Mouse (Mus musculus) heart, embryonic 12.5 days (tissue): ENCODE data around the gene Gm4756. TPM values are rescaled to one million over a fixed set of nuclear protein-coding genes. Genes with fewer than 3 reads are reported as not detected.
"Not testable (repeated sequence)": the region's sequence is repeated elsewhere in the genome, so short reads cannot be mapped to it uniquely, and the experiment has no call there.

Source experiments
- ATAC-seq: fragments of 200-750 bp; cut with Nextera tagmentation; 2 replicates; pipeline ENCODE4 v1.8.0; 2017; ENCODE audit warnings: moderate TSS enrichment, moderate library complexity; ENCODE audit not compliant: insufficient number of reproducible peaks, low FRiP score
- H3K27ac ChIP-seq: fragments of 300-500 bp; sonication (generic); 2 replicates; pipeline ENCODE4 v1.5.1; 2016; ENCODE audit warnings: mild to moderate bottlenecking, moderate library complexity; ENCODE audit not compliant: poor library complexity, severe bottlenecking
- H3K27me3 ChIP-seq: fragments of 300-500 bp; sonication (generic); replicated peaks from 2 replicates; pipeline ENCODE4 v1.6.1; 2016; ENCODE audit warnings: mild to moderate bottlenecking, moderate library complexity
- H3K36me3 ChIP-seq: fragments of 300-500 bp; sonication (generic); 2 replicates; pipeline ENCODE4 v1.6.1; 2016; ENCODE audit warnings: mild to moderate bottlenecking, moderate library complexity
- H3K4me1 ChIP-seq: fragments of 300-500 bp; sonication (generic); replicated peaks from 2 replicates; pipeline ENCODE4 v1.6.1; 2016; ENCODE audit warnings: mild to moderate bottlenecking
- H3K4me2 ChIP-seq: fragments of 300-500 bp; sonication (generic); 2 replicates; pipeline ENCODE4 v1.6.1; 2016; ENCODE audit warnings: mild to moderate bottlenecking, moderate library complexity
- H3K4me3 ChIP-seq: fragments of 300-500 bp; sonication (generic); 2 replicates; pipeline ENCODE4 v1.5.1; 2016; ENCODE audit warnings: mild to moderate bottlenecking
- H3K9ac ChIP-seq: fragments of 300-500 bp; sonication (generic); 2 replicates; pipeline ENCODE4 v1.6.1; 2016; ENCODE audit warnings: mild to moderate bottlenecking, moderate library complexity
- H3K9me3 ChIP-seq: fragments of 300-500 bp; sonication (generic); replicated peaks from 2 replicates; pipeline ENCODE4 v1.6.1; 2016; ENCODE audit warnings: mild to moderate bottlenecking, moderate library complexity
- WGBS: fragments of 180-500 bp; shearing (Covaris S2); methylation state at CpG from one replicate; pipeline ENCODE4 v1.1.7; 2016; 5-methylcytosine and 5-hydroxymethylcytosine counted together
- polyA plus RNA-seq: library from polyadenylated mRNA; unstranded; fragments of >200 nt; fragmentation: Nextera tagmentation; extraction: Ambion mirVana; gene quantifications from 2 replicates; pipeline ENCODE4 v1.2.1, GENCODE M21; 2016

Gm4756 gene
- polyA plus RNA-seq = not detected in 2 replicates

- 78% methylated on average over 11 of the region's 11 CpGs for WGBS
- no peak within 1 kb of the TSS for H3K9ac ChIP-seq
- no peak within 1 kb of the TSS for H3K4me2 ChIP-seq
- no peak within 1 kb of the TSS for H3K4me3 ChIP-seq
- H3K36me3 ChIP-seq = peaks cover 29% of the 10 kb centered on the region
- H3K4me1 ChIP-seq = no peaks in the 10 kb centered on the region
- no peak for ATAC-seq
- H3K27me3 ChIP-seq = no peaks in the 10 kb centered on the region
- H3K9me3 ChIP-seq = no peaks in the 10 kb centered on the region
- H3K27ac ChIP-seq = no peak within 1 kb of the TSS
These were observed at the start of gene Gm4756 for GRCm38 (mm10) chr12:72649611-72650330. Gene Gm4756, minus strand, starts transcription at chr12:72649661.

DNA sequence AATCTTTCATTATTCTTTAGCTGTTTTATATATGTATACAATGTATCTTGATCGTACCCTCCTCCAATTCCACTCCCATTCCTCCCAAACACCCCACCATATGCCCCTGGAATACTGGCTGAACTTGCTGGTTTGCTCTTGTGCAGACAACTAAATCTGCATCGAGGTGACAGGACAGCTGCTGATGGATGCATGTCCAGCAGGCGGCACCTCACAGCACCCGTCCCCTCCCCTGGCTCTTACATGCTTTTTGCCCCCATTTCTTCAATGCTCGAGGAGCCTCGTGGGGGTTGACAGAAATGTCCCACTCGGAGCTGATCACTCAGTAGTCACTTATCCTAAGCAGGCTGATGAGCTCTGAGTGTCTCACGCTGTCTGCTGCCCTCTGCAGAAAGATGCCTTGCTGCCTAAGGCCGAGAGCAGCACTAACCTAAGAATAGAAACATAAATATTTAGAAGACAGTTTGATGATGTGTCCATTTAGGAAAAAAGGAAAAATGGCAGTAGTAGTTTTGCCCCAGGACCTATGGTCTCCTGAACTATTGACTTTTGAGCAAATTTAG, 45.5 kb upstream of the Gm4756 start:
- peak overlapping the region; percentile 34 for H3K4me2 ChIP-seq
- no peaks in the 10 kb centered on the region for H3K9me3 ChIP-seq
- no peak overlapping the region for H3K27ac ChIP-seq
- WGBS = 29% methylated on average over 9 of the region's 9 CpGs
- no peak overlapping the region for H3K4me3 ChIP-seq
- 0 out of 2 replicates have a peak, but pooled peaks cover 3% of the 10 kb centered on the region for H3K4me1 ChIP-seq
- H3K9ac ChIP-seq = no peak overlapping the region
- no peaks in the 10 kb centered on the region for H3K36me3 ChIP-seq
- no peak for ATAC-seq
- no peaks in the 10 kb centered on the region for H3K27me3 ChIP-seq

DNA sequence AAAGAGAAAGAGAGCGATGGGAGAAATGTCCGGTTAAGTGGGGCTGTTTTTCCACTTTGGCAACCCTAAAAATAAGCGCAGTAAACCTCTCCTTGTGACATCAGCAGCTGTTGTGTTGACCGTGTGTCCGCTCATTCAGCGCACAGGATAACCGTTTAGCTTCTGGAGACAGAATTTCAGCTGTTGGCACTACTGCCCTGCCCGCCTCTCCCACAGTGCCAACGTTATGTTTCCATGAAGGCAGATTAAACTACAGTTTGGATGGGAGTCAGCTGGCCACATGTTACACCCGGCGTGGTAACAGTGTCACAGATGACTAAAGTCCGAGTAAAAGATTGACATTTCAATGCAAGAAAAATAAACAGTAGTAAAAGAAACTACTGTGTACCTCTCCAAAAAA, 45.0 kb upstream of the Gm4756 start:
- Histone ChIP-seq H3K9ac (no peak overlapping the region), H3K27me3 (no peaks in the 10 kb centered on the region), H3K9me3 (no peaks in the 10 kb centered on the region), H3K4me2 (no peak overlapping the region), H3K36me3 (no peaks in the 10 kb centered on the region), H3K4me3 (no peak overlapping the region), H3K4me1 (0 out of 2 replicates have a peak, but pooled peaks cover 3% of the 10 kb centered on the region), H3K27ac (no peak overlapping the region)
- ATAC-seq = no peak
- 68% methylated on average over 12 of the region's 12 CpGs for WGBS

- H3K4me3 ChIP-seq = no peak overlapping the region
- 40% methylated on average over 6 of the region's 6 CpGs for WGBS
These were observed 44.4 kb upstream of the Gm4756 start for GRCm38 (mm10) chr12:72693895-72694294.

DNA sequence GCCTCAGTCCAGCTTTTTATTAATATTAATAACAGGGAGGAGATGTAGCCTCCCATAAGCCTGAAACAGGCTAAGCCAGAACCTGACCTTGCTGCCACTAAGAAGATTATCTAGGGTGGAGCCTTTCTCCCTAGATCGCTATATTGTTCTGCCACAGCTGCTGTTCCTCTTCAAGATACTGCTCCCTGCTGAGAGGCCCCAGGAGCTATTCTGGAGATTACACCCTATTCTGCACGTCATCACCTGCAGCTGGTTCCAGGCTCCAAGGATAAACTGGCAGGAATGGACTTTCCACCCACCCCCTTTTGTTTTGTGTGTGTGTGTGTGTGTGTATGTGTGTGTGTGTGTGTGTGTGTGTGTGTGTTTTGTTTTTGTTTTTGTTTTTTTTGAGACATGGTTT, 38.8 kb upstream of the Gm4756 start:
- H3K27me3 ChIP-seq, H3K4me2 ChIP-seq, H3K9me3 ChIP-seq, ATAC-seq, H3K4me1 ChIP-seq, H3K4me3 ChIP-seq, H3K9ac ChIP-seq, H3K27ac ChIP-seq, H3K36me3 ChIP-seq: not testable (repeated sequence)
- 26% methylated on average over 2 of the region's 2 CpGs for WGBS

More at GRCm38 (mm10) chr12:72693895-72694294, 44.4 kb upstream of the Gm4756 start:
- H3K4me2 ChIP-seq = no peak overlapping the region
- ATAC-seq = no peak
- H3K9ac ChIP-seq = no peak overlapping the region
- no peak overlapping the region for H3K27ac ChIP-seq
- H3K4me1 ChIP-seq = 0 out of 2 replicates have a peak, but pooled peaks cover 3% of the 10 kb centered on the region
- no peaks in the 10 kb centered on the region for H3K27me3 ChIP-seq
- no peaks in the 10 kb centered on the region for H3K9me3 ChIP-seq
- no peaks in the 10 kb centered on the region for H3K36me3 ChIP-seq

GRCm38 (mm10) chr12:72687741-72688140, 38.3 kb upstream of the Gm4756 start:
- ATAC-seq, H3K9me3 ChIP-seq, H3K36me3 ChIP-seq, H3K4me3 ChIP-seq, H3K9ac ChIP-seq, H3K27ac ChIP-seq, H3K27me3 ChIP-seq, H3K4me2 ChIP-seq: not testable (repeated sequence)
- peaks cover 12% of the 10 kb centered on the region for H3K4me1 ChIP-seq
- WGBS = 52% methylated on average over 6 of the region's 6 CpGs

DNA sequence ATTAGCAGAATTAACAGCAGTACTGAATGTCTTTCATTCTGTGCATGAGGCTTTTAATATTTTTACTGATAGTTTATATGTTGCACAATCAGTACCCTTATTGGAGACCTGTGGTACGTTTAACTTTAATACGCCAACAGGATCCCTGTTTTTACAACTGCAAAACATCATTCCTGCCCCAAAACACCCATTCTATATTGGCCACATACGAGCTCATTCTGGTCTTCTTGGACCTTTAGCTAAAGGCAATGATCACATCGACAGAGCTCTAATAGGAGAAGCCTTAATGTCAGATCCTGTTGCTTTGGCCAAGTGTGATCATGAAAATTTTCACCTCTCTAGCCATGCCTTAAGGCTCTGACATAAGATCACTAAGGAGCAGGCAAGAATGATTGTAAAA, 37.1 kb upstream of the Gm4756 start:
- not testable (repeated sequence) for ATAC-seq, H3K27ac ChIP-seq, H3K4me3 ChIP-seq, H3K27me3 ChIP-seq, H3K36me3 ChIP-seq, H3K9ac ChIP-seq, H3K9me3 ChIP-seq, H3K4me2 ChIP-seq
- 78% methylated on average over 4 of the region's 4 CpGs for WGBS
- peaks cover 15% of the 10 kb centered on the region for H3K4me1 ChIP-seq

- WGBS = 95% methylated on average over 3 of the region's 3 CpGs
- H3K27me3 ChIP-seq = no peaks in the 10 kb centered on the region
- no peak overlapping the region for H3K4me3 ChIP-seq
- no peak for ATAC-seq
- peaks cover 15% of the 10 kb centered on the region for H3K4me1 ChIP-seq
- no peaks in the 10 kb centered on the region for H3K9me3 ChIP-seq
- H3K4me2 ChIP-seq = no peak overlapping the region
- no peaks in the 10 kb centered on the region for H3K36me3 ChIP-seq
- H3K27ac ChIP-seq = no peak overlapping the region
- H3K9ac ChIP-seq = no peak overlapping the region
These were observed 34.2 kb upstream of the Gm4756 start for GRCm38 (mm10) chr12:72683612-72684011.

DNA sequence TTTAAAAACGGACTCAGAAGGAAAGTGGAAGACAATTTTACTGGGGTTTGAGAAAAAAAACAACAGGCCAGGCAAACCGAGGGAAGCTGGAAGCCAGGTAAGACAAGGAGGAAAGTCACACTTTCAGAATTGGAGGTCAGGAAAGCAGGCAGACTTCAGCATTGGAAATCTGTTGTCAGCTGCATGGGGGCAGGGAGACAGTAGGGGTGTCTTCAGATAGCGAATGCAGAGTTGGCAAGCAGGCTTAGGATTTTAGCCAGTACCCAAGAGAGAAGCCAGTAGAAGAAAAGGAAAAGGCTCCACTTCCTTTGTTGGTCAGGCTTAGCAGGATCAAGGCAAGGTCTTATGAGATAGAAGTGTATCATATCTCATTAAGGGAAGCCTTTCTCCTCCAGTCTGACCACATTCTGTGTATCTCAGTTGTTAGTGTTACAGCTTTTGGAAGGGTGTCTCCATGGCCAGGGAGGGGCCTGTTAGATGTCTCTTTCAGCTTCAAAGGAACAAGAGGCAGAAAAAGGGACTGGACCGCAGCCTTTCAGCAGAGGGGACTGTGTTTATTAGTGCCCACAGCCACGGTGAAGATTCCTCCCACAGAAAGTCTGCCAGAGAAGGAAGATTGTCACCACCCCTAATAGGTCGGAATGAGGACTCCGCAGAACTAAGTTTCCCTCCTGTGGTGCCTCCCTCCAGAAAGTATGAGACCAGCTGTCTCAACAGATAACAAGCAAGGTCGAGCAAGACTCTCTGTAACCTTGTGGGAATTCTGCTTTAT, 33.2 kb upstream of the Gm4756 start:
- Histone ChIP-seq H3K4me1 (peaks cover 12% of the 10 kb centered on the region), H3K4me2 (0 out of 2 replicates have a peak overlapping the region, but pooled peaks have one; percentile 4), H3K36me3 (no peaks in the 10 kb centered on the region), H3K9ac (no peak overlapping the region), H3K9me3 (no peaks in the 10 kb centered on the region), H3K4me3 (no peak overlapping the region), H3K27me3 (no peaks in the 10 kb centered on the region), H3K27ac (peak overlapping the region; percentile 38; the same call in 1 of the 2 replicates)
- peak; percentile 48; the same call in 1 of the 2 replicates for ATAC-seq
- WGBS = 28% methylated on average over 8 of the region's 8 CpGs

- no peak for ATAC-seq
- H3K9me3 ChIP-seq = no peaks in the 10 kb centered on the region
- no peaks in the 10 kb centered on the region for H3K36me3 ChIP-seq
- H3K4me3 ChIP-seq = no peak overlapping the region
- H3K27me3 ChIP-seq = no peaks in the 10 kb centered on the region
- no peak overlapping the region for H3K4me2 ChIP-seq
- 89% methylated on average over 1 of the region's 1 CpGs for WGBS
- H3K9ac ChIP-seq = no peak overlapping the region
- H3K4me1 ChIP-seq = peaks cover 12% of the 10 kb centered on the region
- no peak overlapping the region for H3K27ac ChIP-seq
These were observed 32.5 kb upstream of the Gm4756 start for GRCm38 (mm10) chr12:72681919-72682318.

DNA sequence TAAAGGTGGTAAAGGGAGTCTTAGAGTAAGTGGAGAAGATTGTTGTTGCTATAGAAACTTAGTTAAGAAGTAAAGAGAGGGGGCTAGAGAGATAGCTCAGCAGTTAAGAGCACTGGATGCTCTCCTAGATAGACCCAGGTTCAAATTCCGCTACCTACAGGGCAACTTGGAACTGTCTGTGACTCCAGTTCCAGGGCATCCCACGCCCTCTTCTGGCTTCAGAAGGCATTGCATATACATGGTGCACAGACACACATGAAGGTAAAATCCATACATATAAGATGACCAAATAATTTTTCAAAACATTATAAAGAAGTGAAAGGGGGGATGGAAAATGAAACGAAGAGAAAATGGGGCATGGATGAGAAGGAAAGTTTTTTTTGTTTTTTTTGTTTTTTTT, 30.2 kb upstream of the Gm4756 start:
- no peak overlapping the region for H3K27ac ChIP-seq

More for the DNA sequence above, 30.2 kb upstream of the Gm4756 start:
- H3K4me1 ChIP-seq = peaks cover 16% of the 10 kb centered on the region
- 75% methylated on average over 3 of the region's 3 CpGs for WGBS
- no peaks in the 10 kb centered on the region; the same call in 1 of the 2 replicates for H3K9me3 ChIP-seq
- H3K27me3 ChIP-seq = no peaks in the 10 kb centered on the region
- no peaks in the 10 kb centered on the region for H3K36me3 ChIP-seq
- no peak overlapping the region for H3K4me2 ChIP-seq
- ATAC-seq = no peak
- no peak overlapping the region for H3K4me3 ChIP-seq
- no peak overlapping the region for H3K9ac ChIP-seq
